Mouse (Mus musculus) thymus, postnatal 10 days (tissue): ENCODE results near the gene Cpn2.
A peak's percentile ranks its signal among the peaks of the same experiment; 100 is the strongest.

Experiments
- DNase-seq, 2 experiments: peaks; one replicate each; pipeline ENCODE4 v3.0.0; 2021; ENCODE audit warnings: low spot score in 2 of 2

The Cpn2 gene

DNA sequence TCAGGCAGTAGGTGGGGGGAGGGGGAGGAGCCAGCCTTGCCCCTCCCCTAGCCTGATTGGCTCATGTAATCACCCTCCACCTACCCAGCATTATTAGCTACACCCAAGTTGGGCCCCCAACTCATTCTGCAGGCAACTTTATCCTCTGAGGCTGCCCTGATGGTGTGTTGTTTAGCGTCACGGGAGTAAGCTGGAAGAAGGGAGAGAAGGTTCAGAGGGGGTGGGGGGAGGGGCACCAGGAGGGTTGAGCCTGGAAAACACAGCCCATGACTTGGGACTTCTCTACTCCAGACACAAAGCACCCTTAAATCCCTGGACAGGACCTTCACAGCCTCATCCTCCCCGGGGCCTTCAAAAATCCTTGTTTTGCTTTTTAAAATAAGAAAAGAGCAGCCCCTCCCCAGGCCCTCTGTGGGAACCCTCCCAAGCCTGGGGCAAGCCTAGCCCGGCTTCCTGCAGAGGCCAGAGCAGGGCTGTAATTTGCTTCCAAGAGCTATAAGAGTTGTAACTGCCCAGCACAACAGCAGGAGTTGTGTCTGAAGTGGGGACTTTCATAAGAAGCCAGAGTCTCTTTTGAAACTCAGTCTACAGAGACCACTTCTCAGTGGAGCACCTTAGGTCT, 13.5 kb upstream of the Cpn2 start:
- no peak for DNase-seq

DNA sequence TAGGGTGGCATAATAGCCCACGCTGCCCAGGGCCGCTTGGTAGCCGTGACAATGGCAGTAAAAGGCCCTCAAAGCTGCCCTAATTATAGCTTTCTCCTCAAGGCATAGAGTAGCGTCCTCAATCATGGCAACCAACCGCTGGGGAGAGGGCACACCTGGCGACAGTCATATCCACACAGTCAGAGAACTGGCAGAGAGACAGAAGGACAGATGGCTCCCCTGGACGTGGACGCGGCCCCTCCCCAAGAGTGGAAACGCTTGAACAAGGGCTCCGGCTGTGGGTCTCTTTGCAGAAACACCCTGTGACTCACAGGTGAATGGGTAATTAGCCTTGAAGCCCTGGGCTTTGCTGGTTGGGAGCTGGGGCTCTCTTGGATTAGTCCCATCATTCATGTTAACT, 11.1 kb upstream of the Cpn2 start:
- no peak for DNase-seq

DNA sequence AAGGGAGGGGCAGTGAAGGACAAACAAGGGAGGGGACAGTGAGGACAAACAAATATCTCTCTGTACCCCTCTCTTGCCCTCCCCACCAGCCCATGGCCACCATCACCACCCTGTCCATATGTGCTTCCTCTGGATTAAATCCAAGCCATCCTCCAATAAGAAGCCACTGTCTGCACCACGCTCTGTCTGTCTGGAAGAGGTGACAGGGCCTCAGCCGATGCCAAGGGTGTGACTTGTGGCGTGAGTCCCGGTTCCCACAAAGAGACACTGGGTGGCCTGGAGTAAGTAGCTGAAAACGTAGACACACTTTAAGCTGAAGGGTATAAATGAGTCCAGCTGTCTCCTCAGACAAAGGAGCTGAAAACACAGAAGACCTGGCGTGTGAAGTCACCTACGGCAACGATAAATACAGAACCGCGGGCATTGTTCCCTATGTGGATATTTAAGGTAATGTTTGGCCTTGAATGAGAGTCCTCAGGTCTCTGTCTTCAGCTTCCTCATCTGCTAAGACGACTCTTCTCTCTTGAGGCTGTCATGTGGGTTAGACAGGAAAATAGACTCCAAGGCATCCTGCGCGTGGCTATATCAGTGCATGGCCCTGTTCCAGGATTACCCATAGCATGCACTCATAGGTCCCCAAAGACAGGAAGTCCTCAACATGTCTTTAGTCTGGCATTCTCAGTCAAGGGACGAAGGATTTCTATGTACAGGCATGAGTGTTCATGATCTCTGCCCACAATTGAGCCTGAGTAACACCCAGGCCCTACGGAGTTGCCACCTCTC, 8.4 kb upstream of the Cpn2 start:
- DNase-seq: no peak

DNA sequence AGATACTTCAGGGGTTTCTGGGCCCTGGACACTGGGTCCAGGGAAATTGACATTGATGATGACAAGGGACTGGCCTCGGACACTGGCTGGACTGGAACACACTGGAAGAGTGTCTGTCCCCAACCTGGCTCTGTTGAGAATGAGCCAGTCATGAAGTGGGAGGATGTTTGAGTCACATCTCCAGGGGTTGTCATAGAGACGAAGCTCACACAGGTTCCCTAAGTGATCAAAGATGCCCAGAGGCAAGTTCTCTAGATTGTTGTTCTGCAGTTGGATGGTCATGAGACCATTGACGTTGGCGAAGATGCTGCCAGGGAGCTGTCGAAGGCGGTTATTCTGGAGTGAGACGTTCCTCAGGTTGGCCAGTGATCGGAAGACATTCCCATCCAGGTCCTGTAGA, 5.8 kb upstream of the Cpn2 start:
- no peak for DNase-seq

DNA sequence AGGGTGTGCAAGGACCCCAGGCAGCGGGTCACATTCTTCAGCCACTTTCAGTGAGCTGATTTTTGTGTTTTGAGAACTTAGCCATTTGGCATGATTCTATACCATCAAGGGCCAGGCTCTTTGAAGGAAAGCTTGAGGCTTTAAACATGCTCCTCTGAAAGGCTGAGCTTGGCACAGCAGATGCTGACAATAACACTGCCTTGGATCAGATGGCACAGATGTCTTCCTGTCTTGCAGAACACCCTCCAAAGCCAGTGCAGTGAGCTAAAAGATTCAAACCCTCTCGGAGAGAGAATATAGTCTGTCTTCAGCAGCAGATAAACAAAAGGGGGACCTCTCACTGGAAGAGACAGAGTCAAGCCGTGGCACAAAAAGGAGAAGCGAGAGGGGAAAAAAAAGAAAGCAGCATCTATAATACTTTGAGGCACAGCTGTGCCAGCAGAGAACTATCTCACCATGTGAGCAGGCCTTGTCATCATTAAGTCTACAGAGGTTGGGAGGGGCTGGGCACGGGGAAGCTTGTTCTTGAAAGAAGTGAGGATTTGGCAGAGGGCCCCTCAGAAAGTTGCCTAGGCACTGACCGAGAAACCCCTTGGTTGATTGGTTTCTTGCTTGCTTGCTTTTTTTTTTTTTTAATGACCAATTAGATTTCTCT, 4.8 kb upstream of the Cpn2 start:
- DNase-seq: peak; percentile 24 to 33

DNA sequence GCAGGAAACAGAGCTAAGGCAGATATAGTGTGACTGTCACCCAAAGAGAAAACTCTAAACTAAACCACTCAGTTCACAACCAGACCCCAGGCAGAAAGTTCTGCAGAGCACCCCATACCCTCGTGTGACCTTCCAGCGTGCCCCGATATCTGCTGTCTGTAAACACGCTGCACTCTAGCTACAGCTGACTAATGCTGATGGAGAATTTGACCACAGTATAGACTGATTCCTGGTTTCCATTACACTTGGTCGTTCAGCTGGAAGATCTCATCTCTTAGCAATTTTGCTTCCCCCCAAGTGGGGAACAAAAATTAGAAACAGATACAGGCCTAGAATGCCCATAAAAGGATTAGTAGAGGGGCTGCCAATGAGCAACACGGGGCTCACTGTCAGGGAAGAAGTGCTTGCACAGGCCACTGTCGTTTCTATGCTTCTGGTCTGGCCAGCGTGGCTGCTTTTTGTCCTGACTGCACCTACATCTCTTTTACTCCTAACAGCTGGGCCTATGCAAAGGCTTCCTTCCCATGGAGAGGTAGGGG, 4.0 kb upstream of the Cpn2 start:
- DNase-seq: no peak

DNA sequence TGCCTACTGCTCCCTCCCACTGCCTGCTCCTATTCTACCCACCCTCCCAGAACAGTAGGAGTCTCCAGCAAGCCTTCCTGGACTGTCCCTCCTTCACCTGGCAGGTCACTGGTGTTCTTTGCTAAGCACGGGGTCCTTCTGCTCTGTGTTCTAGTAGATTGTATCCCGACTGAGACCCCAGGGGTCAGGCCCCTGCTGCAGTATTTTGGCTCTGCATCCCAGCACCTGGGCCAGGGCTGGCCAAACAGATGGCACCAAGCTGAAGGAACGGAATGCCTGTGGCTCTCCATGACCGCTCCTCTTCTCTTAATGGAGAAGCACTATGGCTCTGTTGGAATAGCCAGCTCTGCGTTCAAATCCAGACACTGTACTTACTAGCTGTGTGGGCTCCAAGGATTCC, 738 bp downstream of the Cpn2 start:
- DNase-seq: no peak

DNA sequence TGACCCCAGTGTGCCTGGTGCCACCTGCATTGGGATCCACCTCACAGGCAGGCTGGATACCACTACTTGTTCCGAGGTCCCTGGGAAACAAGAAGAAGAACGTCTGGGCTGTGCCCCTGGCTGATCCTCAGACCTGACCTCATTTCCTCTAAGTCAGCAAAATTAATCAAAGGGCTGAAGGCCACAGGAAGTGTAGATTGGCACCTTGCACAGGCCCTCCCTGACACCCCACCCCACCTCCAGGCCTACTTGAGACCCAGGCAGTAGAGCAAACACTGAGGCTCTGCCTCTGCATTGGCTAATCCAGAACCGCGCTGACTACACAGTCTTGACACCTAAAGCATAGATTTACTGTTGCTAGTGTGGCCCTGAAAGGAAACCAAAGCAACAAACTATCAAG, 1.7 kb downstream of the Cpn2 start:
- DNase-seq: no peak

DNA sequence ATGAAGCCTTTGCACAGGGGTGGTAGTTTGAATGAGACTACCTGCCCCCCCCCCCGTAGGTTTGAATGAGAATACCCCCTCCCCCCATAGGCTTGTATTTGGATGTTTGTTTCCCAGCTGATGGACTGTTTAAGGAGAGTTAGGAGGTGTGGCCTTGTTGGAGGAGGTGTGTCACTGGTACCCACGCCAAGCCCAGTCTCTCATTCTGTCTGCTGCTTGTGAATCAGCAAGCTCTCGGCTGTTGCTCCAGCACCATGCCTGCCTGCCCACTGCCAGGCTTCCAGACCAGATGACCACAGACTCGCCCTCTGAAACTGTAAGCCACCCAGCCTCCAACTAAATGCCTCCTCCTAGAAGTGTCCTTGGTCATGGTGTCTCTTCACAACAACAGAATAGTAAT, 4.1 kb downstream of the Cpn2 start:
- DNase-seq: no peak

DNA sequence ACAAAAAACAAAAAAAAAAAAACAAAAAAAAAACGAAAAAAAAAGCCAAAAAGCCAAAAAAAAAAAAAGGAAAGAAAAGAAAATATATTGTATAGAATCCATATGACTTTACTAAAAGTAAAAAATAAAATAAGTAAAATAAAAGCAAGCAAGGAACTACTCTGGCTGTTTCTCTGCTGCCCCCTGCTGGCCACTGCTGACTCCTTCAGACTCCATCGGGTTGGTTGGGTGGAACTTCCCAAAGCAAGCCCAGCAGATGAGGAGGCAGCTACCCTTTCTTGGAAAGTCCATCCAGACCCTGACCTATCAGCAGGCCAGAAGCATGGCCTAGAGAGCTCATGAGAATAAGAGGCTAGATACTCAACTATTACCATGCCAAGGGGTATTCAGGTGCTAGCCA, 4.6 kb downstream of the Cpn2 start:
- DNase-seq: peak; percentile 31 to 78

DNA sequence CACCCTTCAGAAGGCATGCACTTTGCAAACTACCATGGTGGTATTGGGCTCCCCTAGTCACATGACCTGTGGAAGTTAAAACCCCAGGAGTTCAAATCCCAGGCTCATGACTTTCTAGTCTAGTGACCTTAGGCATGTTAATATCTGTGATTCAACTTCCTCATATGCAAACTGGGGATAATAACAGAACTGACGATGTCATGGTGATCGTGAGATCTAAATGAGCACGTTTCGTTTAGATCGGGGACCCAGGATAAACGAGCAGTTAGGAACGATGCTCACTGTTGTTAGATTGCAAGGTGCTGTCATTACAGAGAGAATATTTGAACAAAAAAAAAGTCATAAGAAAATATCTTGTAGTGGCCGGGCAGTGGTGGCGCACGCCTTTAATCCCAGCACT, 5.1 kb downstream of the Cpn2 start:
- no peak for DNase-seq

DNA sequence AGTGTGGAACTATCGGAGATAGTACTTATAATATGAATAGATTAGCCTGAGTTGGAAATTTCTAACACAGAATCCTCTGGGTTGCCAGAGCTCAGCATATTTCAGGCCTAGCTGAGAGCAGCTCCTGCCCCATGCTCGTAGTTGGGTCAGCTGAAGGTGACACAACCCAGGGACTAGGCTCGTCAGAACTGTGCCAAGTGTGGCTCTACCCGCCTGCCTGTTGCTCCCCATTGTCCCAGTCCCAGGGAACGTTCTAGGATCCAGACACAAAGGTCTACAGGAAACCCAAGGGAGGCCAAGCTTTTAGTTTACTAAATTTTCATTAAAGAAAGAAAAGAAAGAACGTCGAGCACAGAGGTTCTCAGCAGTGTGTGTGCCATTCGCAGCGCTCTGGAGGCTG, 6.0 kb downstream of the Cpn2 start:
- DNase-seq: no peak

DNA sequence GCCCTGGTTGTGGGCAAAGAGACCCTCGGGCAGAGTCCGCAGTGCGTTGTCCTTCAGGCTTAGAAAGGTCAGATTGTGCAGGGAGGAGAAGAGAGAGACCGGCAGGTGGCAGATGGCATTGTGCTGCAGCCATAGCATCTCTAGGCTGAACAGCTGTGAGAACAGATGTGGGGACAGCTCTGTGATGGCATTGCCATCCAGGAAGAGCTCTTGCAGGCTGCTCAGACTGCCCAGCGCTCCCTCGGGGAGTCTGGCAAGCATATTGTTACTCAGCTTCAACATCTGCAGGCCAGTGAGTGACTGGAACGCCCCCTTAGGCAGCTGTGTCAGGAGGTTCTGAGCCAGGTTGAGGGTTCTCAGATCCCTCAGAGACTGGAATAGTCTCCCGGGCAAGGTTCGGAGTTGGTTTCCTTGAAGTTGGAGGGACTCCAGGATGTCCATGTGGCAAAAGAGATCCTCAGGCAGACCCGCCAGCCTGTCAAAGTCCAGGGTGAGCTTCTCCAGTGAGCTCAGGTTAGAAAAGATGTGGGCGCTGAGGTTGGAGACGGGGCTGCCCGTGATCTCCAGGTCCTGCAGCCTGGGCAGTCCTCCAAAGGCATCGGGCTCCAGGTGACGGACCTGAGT, 7.2 kb downstream of the Cpn2 start:
- DNase-seq: no peak

DNA sequence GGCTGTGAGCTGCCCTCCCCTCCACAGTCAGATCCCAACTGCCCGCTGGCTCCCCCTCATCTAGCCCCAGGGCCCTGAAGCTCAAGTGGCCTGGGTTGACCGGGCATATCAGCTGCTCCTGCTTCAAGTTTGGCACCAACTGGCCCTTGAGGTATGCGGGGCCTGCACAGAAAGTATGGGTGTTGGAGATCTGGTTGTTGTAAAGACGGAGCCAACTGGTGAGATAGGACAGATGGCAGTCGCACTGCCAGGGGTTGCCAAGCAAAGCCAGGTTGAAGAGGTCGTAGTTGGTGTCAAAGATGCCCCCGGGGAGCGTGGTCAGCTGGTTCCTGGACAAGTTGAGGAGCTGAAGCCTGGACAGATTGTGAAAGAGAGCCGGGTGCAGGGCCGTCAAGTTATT, 7.9 kb downstream of the Cpn2 start:
- DNase-seq: no peak

DNA sequence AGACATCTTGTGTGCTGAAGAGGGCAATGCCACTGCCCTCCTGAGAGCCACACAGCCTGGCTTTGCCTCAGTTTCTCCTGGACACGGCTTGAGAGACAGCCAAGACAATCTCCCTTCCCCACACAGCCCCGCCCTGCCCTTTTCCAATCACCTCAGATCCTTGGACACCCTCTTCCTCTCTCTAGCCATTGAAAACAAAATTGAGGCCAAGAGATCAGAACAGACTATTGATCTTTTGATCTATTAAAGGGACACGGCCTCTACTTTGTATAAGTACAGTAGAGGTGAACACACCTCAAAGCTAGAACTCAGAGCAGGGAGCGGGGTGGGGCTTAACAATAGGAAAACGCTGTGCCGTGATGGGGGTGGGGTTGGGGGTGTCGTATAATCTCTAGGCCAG, 8.9 kb downstream of the Cpn2 start:
- no peak for DNase-seq

DNA sequence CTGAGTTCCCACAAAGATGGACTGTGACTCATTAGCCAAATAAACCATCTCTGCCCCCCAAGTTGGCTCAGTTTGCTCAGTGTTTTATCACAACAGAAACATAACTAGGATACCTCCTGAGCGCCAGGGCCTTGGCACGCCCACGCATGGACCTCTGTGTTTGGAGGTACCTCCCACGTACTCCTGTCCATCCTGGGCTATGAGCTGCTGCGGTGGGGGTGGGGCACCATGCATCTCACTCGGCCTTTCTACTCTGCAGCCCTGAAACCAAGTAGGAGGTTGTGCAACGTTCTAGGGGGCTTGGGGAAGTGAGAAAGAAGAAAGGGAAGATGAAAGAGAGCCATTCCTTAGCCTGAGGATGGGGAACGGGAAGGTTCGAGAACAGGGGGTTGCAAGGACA, 9.6 kb downstream of the Cpn2 start:
- no peak for DNase-seq

DNA sequence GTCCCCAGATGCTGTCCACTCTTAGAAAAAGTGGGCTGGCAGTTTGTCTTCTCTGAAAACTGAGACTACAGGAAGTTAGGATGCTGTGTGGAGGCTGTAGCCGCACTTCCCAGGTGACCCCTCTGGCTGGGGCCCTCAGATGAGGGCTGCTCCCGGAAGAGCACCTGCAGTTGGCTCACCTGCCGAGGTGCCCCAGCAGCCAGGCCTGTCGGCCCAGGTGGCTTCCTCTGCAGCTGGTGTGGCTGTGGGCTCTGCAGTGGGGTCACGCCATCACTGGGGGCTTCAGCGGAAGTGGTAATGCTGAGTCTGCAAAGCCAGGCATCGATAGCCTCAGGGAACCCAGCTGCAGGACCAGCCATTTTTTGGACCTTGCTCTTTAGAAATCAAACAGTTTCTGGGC, 12.2 kb downstream of the Cpn2 start:
- peak; percentile 53 to 64 for DNase-seq

DNA sequence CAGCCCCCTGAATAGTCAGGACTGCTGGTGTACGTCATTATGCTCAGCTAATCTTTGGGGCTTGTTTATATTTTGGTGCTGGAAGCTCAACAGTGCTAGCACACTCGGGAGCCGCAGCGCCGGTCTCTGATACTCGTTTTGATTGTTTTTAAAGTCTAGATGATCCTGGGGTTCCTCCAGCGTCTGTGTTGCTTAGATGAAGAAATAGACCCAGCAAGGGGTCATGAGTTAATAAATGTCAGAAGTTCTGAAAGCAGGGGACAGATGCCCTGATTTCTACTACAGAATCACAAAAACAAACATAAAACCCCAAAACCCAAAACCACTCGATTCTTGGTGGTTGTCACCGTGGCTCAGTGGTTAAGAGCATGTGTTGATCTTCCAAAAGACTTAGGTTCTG, 13.4 kb downstream of the Cpn2 start:
- DNase-seq: no peak

DNA sequence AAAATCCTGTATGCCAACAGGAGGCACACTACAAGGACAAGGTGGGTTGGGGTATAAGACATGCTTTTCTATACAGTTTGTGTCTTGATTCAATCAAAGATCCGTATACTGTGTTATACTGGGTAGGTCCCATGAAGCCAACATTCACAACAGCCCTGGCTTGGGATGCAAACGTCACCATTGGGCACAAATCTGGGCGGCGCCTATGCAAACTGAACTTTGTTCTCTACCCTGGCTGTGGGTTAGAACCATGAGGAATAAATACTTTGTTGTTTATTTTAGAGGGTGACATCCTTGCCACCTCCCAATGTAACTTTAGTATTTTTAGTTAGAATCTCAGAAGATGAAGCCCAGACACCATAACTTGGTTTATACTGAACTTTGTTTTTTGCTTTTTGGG, 13.9 kb downstream of the Cpn2 start:
- no peak for DNase-seq

DNA sequence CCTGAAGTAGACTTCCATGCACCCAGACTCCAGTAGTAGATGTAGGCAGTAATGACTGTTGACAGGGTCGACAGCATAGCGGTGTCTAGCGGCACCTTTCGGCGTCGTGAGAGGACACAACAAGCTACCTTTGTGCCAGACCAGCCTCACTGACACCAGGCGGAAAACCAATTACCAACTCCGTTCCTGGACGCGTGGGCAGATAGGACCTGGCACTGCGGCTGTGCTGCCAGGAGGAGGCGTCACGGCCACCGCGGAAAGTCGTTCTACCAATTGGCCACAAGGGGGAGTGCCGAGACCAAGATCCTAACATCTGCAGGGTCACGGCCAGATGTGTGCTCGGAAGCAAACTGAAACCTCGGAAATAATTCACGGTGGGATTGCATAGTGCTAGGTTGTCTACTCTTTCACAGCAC, 15.3 kb downstream of the Cpn2 start:
- DNase-seq: peak; percentile 75 to 90

DNA sequence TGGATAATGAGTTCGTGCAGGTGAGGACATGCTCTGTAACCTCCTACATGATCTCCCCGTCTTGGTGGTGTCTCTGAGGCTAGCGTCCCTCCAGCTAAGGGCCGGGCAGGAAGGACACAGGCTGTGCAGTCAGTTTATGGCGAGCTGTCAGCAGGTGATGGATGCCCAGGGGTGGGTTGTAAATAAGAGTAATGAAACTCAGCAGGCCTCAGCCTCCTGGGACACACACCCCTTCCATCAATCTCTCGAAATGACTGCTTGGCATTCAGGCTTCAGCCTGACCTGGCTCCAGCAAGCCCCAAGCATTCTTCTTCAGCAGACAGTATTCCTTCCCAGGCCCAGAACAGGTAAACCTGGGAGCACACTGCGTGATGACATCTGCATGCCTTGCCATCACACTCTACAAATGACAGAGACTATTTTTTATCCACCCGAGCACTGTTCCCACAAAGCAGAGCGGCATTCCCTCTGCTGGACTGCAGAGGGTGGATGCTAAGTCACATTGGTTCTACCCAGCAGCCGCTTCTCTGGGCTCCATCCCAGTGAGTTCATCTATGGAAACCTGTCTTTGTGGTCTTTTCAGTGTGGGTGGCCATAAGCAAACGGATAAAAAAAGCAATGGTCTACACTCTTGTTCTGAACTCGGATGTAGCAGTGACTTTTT, 23.1 kb downstream of the Cpn2 start:
- DNase-seq: no peak

DNA sequence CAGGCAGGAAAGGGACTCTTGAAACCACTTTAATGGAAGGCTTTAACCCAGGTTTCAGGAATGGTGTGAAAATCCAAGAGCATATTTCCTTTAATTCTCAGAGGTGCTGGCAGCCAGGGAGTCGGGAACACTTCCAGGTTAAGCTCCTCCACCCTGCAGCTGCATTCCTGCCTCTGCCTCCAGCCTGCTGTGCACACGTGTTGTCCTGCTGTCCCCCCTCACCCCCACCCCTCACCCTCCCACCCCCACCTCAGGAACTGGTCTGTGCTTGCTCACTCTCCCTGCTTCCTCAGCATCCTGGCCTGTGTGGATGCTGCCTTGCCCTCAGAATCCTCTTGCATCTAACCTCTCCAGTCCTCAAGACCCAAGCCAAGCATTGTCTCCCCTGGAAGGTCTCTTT, 25.7 kb downstream of the Cpn2 start:
- no peak for DNase-seq
